Mouse (Mus musculus) lung, postnatal 14 days (tissue): ENCODE measurements around the gene F930015N05Rik.

Experiments used
- DNase-seq: peaks from one replicate; pipeline ENCODE4 v3.0.0; 2021

F930015N05Rik gene

GRCm38 (mm10) chr11:64436412-64436727 lies at the start of gene F930015N05Rik:
Gene F930015N05Rik (minus strand): TSS chr11:64436653.
- no peak for DNase-seq

- DNase-seq: no peak
These were observed 45.0 kb upstream of the F930015N05Rik start for GRCm38 (mm10) chr11:64481445-64481844.

- DNase-seq: no peak
These were observed 37.2 kb upstream of the F930015N05Rik start for GRCm38 (mm10) chr11:64473679-64474078.

GRCm38 (mm10) chr11:64470689-64471088 lies 34.2 kb upstream of the F930015N05Rik start:
- no peak for DNase-seq

GRCm38 (mm10) chr11:64468737-64469136 lies 32.3 kb upstream of the F930015N05Rik start:
- peak; percentile 7 for DNase-seq

GRCm38 (mm10) chr11:64461746-64462145 lies 25.3 kb upstream of the F930015N05Rik start:
- no peak for DNase-seq

GRCm38 (mm10) chr11:64448586-64449315 lies 12.3 kb upstream of the F930015N05Rik start:
- peak; percentile 36 for DNase-seq

- DNase-seq: no peak
These were observed 8.8 kb upstream of the F930015N05Rik start for GRCm38 (mm10) chr11:64445227-64445626.

- no peak for DNase-seq
These were observed 6.2 kb upstream of the F930015N05Rik start for GRCm38 (mm10) chr11:64442701-64443100.

- DNase-seq: peak; percentile 58
These were observed 5.7 kb upstream of the F930015N05Rik start for GRCm38 (mm10) chr11:64442119-64442518.

GRCm38 (mm10) chr11:64438909-64439308 lies 2.5 kb upstream of the F930015N05Rik start:
- DNase-seq: no peak

GRCm38 (mm10) chr11:64437721-64438120 lies 1.3 kb upstream of the F930015N05Rik start:
- DNase-seq: no peak

- no peak for DNase-seq
These were observed 392 bp upstream of the F930015N05Rik start for GRCm38 (mm10) chr11:64436791-64437298.

GRCm38 (mm10) chr11:64435546-64436411 lies 674 bp downstream of the F930015N05Rik start:
- DNase-seq: peak; percentile 35

GRCm38 (mm10) chr11:64434611-64435545 lies 1.6 kb downstream of the F930015N05Rik start, which contains the start of gene Hs3st3a1:
Gene Hs3st3a1 (plus strand): TSS chr11:64435332.
- DNase-seq: peak; percentile 64

GRCm38 (mm10) chr11:64418969-64419368 lies 17.5 kb downstream of the F930015N05Rik start:
- no peak for DNase-seq

- DNase-seq: no peak
These were observed 35.8 kb downstream of the F930015N05Rik start for GRCm38 (mm10) chr11:64400534-64401093.

- DNase-seq: no peak
These were observed 38.8 kb downstream of the F930015N05Rik start for GRCm38 (mm10) chr11:64397612-64398011.

GRCm38 (mm10) chr11:64396949-64397348 lies 39.5 kb downstream of the F930015N05Rik start:
- no peak for DNase-seq

GRCm38 (mm10) chr11:64396331-64396881 lies 40.0 kb downstream of the F930015N05Rik start:
- no peak for DNase-seq

- DNase-seq: no peak
These were observed 50.1 kb downstream of the F930015N05Rik start for GRCm38 (mm10) chr11:64386333-64386732.
